Mouse (Mus musculus): Measurements from ENCODE around the gene Tent2. TPM values are rescaled to one million over a fixed set of nuclear protein-coding genes. Genes with fewer than 3 reads are reported as not detected.

The Tent2 gene
- polyA plus RNA-seq, 1 experiment from 2014 or later = 34.9 TPM

Other genes starting within 250 kb of the Tent2 start
- 0.20 and 0.22 TPM in 2 replicates for gene Cmya5, start 47.7 kb downstream of the Tent2 start, polyA plus RNA-seq (2015; fragmentation: Nextera tagmentation; extraction: Ambion mirVana)
- 13.0 and 13.5 TPM in 2 replicates for gene Homer1, start 107.2 kb upstream of the Tent2 start, polyA plus RNA-seq (2015; fragmentation: Nextera tagmentation; extraction: Ambion mirVana)